Mouse (Mus musculus) monocyte, adult 5-6 weeks (primary cell): ENCODE data around the gene Pomt2. TPM values are rescaled to one million over a fixed set of nuclear protein-coding genes. Genes with fewer than 3 reads are reported as not detected.
A peak's percentile ranks its signal among the peaks of the same experiment; 100 is the strongest.
"Not testable (repeated sequence)": the region's sequence is repeated elsewhere in the genome, so short reads cannot be mapped to it uniquely, and the experiment has no call there.

Experiments
- ATAC-seq: fragments of 153-309, 156-312 bp; replicated peaks from 2 replicates; pipeline ENCODE4 v1.8.0; 2017; ENCODE audit warnings: mild to moderate bottlenecking; ENCODE audit not compliant: low TSS enrichment, insufficient number of reproducible peaks, severe bottlenecking, poor library complexity, low FRiP score
- total RNA-seq: library from RNA; stranded (forward); fragments of 200-1000, 200-491, 200-594 nt; gene quantifications from 3 replicates; pipeline ENCODE4 v1.2.3, GENCODE M21; 2017

Gene Pomt2
- 2.7 to 5.7 TPM (median 4.5 TPM) in 3 replicates for total RNA-seq

DNA sequence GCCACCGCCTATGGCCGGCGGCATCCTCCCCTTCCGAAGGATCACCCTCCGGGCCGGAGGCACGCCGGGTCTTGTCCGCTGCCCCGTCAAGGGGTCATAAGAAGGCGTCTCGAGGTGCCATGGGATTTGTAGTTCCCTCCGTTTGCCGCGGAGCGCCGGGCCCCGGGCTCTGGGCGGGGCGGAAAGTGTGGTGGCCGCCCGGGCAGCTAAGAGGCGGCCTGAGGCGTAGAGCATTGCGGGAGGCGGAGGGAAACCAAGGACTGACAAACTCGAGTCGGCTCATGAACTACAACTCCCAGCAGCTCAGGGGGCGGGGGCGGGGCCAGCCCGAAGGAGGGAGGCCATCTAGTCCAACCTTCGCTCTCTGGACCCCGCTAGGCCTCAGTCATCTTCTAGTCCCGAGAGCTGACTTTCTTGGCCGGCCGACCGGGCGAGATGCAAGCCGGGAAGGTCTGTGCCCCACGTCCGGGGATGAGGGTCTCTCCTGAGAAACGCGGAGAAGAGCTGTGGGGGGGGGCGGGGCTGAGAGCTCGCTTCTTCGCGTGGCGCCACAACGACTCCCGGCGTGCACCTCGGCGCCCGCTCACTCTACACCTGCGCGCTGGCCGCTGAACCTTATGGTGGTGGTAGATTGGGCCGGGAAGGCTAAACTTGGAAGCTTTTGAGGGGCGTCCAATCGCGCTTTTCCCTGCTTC is at the start of gene Pomt2:
Gene Pomt2, minus strand, starts transcription at position 574 of the 695 bp plus-strand sequence.
- peak; percentile 90 for ATAC-seq

DNA sequence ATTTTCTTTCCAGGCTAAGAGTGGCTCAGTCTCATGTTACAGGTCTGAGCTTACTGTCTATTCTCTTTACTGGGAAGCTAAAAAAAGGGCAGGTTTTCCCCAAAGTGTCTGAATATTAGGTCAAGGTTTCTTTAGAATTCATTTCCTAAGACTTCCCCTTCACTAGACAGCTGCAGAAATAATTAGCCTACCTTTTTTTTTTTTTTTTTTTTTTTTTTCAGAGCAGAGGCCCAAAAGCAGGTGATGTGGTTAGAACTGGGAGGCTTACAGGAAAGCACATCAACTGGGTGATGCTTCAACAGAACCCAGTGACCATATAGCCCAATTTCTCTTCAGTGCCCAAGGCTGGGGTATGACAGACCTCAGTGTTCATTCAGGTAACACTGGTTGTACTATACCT is 48.5 kb upstream of the Pomt2 start:
- ATAC-seq: no peak

DNA sequence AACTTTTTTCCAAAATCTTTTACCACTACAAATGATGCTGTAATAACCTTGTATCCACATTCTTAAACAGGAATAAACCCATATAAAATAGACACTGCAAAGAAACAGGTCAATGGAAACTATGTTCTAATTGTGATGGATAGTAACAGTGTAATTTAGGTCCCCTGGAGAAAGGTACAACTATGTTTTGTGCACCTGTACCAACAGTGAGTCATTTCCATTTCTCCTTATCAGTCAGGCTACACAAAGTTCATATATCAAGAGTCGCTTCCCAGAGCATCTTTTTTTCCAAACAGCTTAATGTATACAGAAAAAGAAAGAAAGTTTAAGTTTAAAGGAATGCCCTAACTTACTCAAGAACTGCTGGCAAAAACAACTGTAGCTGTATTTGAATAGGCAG is 47.3 kb upstream of the Pomt2 start:
- no peak for ATAC-seq

DNA sequence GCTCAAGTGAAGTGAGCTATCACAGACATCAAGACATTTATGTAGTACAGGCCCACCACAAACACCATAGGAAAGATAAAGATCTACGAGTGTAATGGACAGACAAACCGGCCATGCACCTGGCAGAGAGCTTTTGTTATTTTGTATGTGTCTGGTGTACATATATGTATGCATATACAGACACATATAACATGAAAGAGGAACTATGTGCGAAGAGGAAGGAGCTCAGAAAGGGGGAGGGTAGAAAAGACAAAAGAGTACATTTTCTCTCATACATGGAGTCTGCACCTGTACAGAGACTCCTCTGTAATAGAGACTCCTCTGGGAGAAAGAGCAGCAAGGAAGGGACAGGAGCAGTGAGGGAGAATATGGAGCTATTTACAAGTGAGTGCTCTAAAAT is 45.2 kb upstream of the Pomt2 start:
- ATAC-seq: 0 out of 2 replicates have a peak, but pooled peaks have one; percentile 17

DNA sequence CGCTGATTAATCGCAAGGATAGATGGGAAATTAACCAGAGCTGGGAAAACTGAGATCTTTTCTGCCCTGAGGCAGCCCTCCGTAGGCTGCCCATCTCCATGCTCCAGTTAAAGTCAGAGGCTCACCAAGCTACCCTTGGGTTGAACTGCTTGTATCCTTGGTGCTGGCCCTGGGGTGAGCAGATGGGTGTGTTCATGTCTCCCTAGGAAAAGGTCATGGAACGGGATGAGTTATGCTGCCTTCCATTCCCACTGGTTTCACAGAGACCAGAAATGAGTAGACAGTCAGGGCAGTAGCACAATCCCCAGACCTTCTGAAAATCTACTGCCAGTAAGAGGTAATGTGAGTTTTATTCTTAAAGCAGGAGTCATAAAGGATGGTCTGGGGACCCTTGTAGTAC is 29.9 kb upstream of the Pomt2 start:
- no peak for ATAC-seq

DNA sequence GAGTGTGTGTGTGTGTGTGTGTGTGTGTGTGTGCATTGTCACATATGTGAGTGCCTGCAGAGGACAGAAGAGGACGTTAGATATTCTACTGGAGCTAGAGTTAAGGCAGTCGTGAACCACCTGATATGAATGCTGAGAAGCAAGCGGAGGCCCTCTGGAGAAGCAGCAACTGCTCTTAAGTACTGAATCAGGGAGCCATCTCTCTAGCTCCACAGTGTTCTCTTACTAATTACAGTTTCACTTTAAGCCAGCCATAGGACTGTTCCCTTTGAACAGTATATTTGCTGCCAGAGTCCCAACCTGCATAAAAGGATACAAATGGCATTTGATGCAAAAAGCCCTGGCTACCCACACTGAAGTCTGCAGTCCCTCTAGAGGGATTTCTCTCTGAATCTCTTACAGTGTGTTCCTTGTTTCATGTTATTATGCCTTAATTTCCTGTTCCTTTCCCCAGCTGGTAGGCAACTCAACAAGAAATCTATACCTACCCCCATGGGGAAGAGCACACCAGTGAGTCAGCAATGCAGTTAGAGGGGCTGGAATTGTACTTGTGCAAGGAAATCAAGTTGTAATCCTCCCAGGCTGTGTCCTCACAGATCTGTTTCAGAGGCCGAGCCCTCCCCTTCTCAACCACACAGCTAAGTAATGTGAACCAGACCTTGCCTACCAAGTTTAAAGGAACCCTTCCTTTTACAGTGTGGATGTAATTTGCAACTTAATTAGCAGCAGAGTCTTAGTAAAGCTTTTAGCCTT is 27.6 kb upstream of the Pomt2 start:
- no peak for ATAC-seq

DNA sequence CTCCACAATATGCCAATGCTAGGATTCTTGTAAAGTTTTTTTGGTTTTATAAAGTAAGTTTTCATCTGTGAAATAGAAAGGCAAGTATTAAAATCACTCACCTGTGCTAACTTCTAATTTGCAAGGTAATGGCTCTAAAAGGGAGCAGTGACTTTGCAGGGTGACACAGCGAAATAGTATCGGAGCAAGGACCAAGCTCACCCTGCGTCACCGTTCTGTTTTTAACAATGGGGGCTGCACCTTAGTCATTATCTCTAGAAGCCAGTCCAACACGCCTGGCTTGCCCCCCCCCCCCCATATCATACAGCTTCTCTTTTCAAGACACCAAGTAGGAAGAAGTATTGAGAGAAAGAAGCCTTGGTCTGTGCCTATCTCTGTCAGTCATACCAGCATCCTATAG is 13.0 kb upstream of the Pomt2 start:
- no peak for ATAC-seq

DNA sequence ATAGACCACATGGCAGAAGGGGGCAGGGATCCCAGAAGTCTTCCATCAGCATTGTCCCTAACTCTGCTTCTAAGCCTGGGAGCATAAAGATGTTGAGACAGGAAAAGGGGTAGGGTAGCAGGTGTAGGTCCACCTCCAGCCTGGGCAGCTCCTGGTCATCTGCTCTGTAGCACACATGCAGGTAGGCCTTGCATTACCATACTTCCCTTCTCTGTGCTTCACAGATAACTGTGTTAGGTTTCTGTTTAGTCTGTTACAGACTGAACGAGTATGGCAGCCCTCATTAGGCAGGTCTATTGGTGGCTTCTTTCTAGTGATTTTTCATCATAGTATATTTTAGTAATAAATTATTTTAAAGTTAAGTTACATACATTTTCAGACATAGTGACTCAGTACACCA is 12.5 kb upstream of the Pomt2 start:
- no peak for ATAC-seq

DNA sequence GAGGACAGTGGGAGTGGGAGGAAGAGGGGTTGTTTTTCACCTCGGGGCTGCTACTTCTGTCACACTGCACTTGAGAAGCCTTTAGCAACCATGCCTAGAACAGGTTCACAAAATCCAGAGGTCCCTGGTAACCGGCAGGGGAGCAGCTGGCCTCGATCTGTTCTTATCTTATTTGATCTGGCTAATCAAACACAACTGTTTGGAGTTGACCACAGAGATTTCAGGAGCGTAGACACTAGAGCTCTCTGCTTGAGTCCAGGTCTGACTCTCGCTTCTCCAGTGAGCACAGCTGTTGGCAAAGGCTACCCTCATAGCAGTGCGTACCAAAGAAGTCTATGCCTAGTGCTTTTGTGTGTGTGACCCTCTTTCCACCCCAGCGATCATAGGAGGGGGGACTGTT is 10.3 kb upstream of the Pomt2 start:
- no peak for ATAC-seq

DNA sequence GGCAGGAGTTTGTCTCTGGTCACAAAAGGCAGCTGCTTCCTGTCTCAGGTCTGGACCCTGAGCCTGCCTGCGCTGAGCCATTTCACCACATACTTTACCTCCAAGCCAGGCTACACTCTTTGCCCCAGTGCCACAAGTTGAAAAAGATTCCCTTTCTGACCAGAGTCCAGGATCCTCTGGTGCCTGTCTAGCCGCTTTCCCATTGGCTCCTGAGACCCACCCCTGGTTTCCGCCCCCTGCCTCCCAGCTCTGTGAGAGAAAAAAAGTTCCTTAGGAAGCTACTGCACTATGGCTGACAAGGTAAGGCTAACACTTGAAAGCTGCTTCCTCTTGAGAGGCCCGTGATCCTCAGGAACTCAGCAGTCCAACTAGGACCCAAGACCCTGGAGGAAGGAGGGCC is 9.6 kb upstream of the Pomt2 start:
- ATAC-seq: no peak

DNA sequence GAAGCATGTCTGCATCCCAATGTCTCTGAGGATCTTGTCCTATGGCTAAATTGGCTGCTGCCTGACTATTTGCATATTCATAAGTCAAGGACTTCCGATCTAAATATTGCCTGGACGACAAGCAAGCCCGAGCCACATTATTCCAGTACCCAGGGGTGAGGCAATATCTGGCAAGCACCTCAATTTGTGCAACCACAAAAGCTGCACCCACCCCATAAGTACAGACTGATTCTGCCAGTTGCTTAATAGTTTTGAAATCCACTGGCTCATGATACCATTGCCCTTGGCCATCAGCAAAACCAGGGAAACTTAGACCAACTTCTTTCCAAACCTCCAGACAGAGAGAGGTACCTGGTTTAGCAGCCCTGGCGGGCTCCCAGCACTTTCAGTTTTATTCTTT is 6.7 kb upstream of the Pomt2 start:
- ATAC-seq: not testable (repeated sequence)

DNA sequence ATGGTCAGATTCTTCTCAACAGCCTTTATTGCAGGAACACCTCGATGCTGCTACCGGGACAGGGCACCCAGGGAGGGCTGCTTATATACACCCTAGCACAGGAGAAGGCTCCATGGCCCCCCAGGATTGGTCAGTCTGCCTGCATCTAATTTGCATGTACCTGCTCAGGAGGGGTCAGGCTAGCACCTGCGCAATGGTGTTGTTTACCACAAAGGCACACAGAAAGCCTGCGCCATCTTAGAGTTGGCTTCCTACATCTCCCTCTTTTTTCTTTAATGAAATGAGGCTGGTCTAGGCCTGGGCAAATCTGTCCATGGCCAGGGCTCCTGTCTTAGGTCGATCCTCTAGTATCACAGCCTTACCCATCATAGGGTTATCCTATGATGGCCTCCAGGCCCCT is 1.7 kb upstream of the Pomt2 start:
- ATAC-seq: no peak

DNA sequence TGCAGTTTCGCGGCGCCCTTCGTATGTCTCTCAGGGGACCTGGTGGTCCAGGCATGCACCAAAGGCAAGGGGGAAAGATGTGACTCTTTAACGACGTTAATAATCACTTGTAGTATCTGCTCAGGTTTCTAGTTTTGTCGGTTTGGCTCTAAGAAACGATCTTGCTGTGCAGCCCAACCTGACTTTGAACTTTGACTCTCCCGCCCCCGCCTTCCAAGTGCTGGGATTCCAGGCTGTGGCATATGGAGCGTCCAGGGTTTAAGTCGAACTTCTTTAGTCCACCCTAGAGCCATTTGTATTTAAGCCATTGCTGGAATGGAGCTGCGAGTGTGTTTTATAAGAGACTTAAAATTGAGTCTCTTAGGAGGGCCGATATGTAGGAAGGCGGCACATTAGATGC is 368 bp upstream of the Pomt2 start:
- ATAC-seq: no peak

DNA sequence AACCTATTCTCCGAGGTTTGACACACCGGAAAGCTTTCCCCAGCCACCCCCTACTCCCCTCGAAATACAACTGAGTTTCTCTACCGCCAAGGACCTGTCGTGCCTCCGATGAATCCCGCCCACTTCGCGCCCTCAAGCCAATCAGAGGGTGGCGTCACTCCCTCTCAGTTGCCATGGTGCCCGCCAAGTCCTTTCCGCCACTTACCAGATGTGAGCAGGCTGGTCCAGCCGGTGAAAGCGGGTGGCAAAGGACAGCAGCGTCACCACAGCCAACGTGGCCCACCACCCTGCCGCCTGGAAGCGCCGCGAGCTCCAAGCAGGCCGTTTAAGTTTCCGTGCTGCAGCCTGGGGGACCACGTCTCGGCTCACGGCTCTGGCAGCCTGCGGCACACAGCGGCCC is 802 bp downstream of the Pomt2 start, which contains the start of gene Gstz1:
Gene Gstz1, plus strand, starts transcription at position 200 of the 400 bp plus-strand sequence.
- ATAC-seq: peak; percentile 89

DNA sequence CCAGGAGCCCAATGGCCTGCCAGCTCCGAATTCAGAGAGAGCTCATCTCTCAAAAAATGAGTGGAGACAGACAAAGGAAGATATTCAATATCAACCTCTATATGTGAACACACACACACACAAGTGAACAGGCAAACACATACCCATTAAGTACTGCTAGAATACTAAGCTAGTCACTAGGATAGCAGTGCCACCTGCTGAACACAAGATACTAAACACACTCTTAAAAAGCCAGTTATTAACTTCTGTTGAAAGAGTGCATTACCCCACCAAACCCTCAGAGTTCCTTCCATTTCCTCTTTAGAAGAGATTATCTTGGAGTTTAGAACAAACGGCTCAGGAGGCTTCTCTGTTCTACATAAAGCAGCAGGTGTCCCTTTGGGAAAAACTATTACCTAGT is 5.6 kb downstream of the Pomt2 start:
- ATAC-seq: no peak

DNA sequence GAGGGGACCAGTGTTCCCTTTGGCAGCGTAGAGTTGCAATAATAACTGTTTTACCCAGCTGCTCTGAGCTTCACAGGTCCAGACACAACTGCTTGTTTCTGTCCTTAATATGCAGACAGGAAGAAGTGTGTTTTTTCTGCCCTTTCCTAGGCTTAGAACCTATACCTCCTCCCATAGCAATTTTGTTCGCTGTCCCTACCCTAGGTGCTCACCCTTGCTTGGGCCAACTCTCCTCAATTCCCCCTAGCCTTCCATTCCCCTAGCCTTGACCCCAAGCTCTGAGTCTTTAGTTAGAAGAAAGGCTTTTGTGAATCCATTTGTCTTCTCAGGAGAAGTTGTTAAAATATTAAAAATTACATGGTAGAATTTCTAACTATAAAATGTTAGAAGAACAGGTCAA is 9.0 kb downstream of the Pomt2 start:
- no peak for ATAC-seq

DNA sequence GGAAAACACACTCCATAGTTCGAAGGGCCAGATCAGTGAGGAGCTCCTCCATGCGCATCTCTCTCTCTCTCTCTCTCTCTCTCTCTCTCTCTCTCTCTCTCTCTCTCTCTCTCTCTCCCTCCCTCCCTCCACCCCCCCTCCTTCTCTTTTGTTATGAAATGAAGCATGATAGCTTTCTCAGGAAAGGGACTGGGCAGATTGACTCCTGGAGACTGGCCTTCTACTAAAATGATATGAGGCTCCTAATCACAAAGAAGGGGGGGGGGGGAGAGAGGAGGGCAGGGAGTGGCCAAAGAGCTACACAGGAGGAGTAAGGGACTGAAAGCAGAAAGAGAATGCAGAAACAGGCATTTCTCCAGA is 9.4 kb downstream of the Pomt2 start:
- no peak for ATAC-seq

DNA sequence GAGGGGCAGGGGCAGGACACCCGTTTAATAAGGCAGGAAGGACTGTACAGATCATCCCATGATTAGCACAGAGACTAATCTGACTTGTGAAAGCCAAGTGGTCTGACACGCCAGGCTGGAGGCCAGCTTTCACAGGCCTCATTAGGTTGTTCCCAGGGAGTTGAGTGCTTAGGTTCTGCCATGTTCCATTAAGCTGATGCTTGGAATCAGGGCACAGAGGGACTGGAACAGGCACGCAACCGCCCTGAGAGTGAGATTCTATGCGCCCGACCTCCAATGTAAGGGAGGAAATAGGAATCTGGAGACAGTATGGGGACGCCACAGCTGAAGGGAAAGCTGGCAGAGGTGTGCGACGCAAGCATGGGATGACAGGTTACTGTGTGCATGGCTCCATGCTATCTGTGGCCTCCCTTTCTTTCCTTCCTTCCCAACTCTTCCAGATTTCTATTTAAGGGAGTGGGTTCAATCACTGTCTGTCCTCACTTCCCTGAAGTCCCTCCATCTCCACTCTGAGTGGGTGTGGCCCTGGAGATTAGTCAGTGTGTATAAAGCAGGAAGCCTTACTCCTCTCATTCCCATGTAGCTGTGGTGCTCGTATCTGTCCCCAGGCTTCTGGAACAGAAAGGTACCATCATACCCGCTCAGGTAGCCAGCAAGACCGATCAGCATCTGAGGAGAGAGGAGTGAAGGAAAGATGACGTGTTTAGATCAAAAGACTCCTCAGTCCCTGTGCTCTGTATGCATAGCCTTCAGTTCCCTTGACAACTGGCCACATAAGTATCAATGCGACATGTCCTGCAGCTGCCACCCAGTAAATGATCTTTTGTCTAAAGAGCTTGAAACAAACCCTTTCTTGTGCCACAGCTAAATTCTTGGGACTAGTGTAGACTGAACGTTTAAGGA is 10.1 kb downstream of the Pomt2 start:
- ATAC-seq: no peak

DNA sequence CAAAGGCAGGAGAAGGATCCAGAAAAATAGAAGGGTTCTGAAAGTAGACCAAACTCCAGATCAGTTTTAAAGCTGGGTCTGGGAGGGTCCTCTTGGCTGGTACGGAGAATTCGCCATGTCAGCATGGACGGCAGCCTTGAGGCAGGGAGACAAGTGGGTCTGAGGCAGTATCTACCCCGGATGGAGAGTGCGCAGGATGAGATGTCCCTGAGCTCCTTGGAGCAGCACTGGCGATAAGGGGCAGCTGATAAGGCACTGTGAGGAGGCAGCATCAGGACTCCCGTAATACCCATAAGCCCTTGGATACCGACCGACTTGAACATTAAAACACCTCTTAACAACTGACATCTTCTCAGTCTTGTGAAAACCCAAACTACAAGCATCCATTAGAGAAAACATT is 15.0 kb downstream of the Pomt2 start:
- ATAC-seq: no peak
